Mouse (Mus musculus): ENCODE measurements at regions not wholly inside any gene's neighbourhood (a gene's known extent, or its start where the extent isn't known, plus 50 kb on each side); places are given as distances from the start of the nearest gene placed in this dataset.

- TF ChIP-seq TAL1 (conservative IDR thresholded peaks at IDR 0.05; ENCODE audit: low read depth, low read length) (no peak), CTCF (IDR thresholded peaks at IDR 0.05; ENCODE audit: low read depth, low read length) (no peak), GATA1 (IDR thresholded peaks at IDR 0.05; ENCODE audit: borderline replicate concordance, low read length) (no peak), GATA2 (IDR thresholded peaks at IDR 0.05; ENCODE audit: borderline replicate concordance, low read depth, low read length) (no peak)
Observed at GRCm38 (mm10) chr10:84243283-84243682, 197.1 kb downstream of the Nuak1 start.

All from G1E (cell line).